Mouse (Mus musculus) forebrain, embryonic 11.5 days (tissue): ENCODE data around the gene Pdzd2. TPM values are rescaled to one million over a fixed set of nuclear protein-coding genes. Genes with fewer than 3 reads are reported as not detected.

Source experiments
- ATAC-seq: fragments of 200-750 bp; cut with Nextera tagmentation; replicated peaks from 2 replicates; pipeline ENCODE4 v1.8.0; 2017; ENCODE audit warnings: moderate TSS enrichment; ENCODE audit not compliant: low FRiP score
- DNase-seq: peaks from one replicate; pipeline ENCODE4 v3.0.0-alpha.2; 2017; ENCODE audit warnings: low spot score
- H3K27ac ChIP-seq: fragments of 300-500 bp; sonication (generic); 2 replicates; pipeline ENCODE4 v1.5.1; 2014; ENCODE audit warnings: low read depth, low read length
- H3K27me3 ChIP-seq: fragments of 300-500 bp; sonication (generic); 2 replicates; pipeline ENCODE4 v1.6.1; 2014; ENCODE audit warnings: mild to moderate bottlenecking, low read length, mixed read lengths; ENCODE audit not compliant: control insufficient read depth, insufficient read depth
- H3K36me3 ChIP-seq: fragments of 300-500 bp; sonication (generic); 2 replicates; pipeline ENCODE4 v1.6.1; 2014; ENCODE audit warnings: mild to moderate bottlenecking, low read length, moderate library complexity, mixed read lengths; ENCODE audit not compliant: control insufficient read depth, insufficient read depth
- H3K4me1 ChIP-seq: fragments of 300-500 bp; sonication (generic); replicated peaks from 2 replicates; pipeline ENCODE4 v1.6.1; 2014; ENCODE audit warnings: low read length, mixed read lengths; ENCODE audit not compliant: control insufficient read depth, insufficient read depth
- H3K4me2 ChIP-seq: fragments of 300-500 bp; sonication (generic); 2 replicates; pipeline ENCODE4 v1.6.1; 2014; ENCODE audit warnings: low read depth, mild to moderate bottlenecking, low read length, moderate library complexity, mixed read lengths; ENCODE audit not compliant: severe bottlenecking
- H3K4me3 ChIP-seq: fragments of 300-500 bp; sonication (generic); 2 replicates; pipeline ENCODE4 v1.5.1; 2014; ENCODE audit warnings: low read depth, low read length
- H3K9ac ChIP-seq: fragments of 300-500 bp; sonication (generic); 2 replicates; pipeline ENCODE4 v1.6.1; 2014; ENCODE audit warnings: low read length
- H3K9me3 ChIP-seq: fragments of 300-500 bp; sonication (generic); 2 replicates; pipeline ENCODE4 v1.6.1; 2016; ENCODE audit warnings: low read length, mixed read lengths; ENCODE audit not compliant: control insufficient read depth
- WGBS: fragments of 180-500 bp; shearing (Covaris S2); extraction: QIAGEN DNeasy Blood & Tissue Kit; methylation state at CpG from one replicate; pipeline ENCODE4 v1.1.7; 2014; 5-methylcytosine and 5-hydroxymethylcytosine counted together
- polyA plus RNA-seq: library from polyadenylated mRNA; unstranded; fragments of >200 nt; fragmentation: Nextera tagmentation; extraction: Ambion mirVana; gene quantifications from 2 replicates; pipeline ENCODE4 v1.2.1, GENCODE M21; 2014

Gene Pdzd2
- polyA plus RNA-seq, 1 experiment from 2014 or later, result 6.0 TPM

GRCm38 (mm10) chr15:12419446-12419845 lies 320.3 kb downstream of the Pdzd2 start:
- H3K4me2 ChIP-seq, result no peak overlapping the region
- DNase-seq (no peak), ATAC-seq (no peak)
- no peak overlapping the region for H3K4me3 ChIP-seq
- H3K9ac ChIP-seq, result no peak overlapping the region
- no peaks in the 10 kb centered on the region for H3K27me3 ChIP-seq
- H3K4me1 ChIP-seq, result no peaks in the 10 kb centered on the region
- 82% methylated on average over 7 of the region's 7 CpGs for WGBS
- no peaks in the 10 kb centered on the region for H3K9me3 ChIP-seq
- H3K36me3 ChIP-seq, result no peaks in the 10 kb centered on the region
- H3K27ac ChIP-seq, result no peak overlapping the region

DNA sequence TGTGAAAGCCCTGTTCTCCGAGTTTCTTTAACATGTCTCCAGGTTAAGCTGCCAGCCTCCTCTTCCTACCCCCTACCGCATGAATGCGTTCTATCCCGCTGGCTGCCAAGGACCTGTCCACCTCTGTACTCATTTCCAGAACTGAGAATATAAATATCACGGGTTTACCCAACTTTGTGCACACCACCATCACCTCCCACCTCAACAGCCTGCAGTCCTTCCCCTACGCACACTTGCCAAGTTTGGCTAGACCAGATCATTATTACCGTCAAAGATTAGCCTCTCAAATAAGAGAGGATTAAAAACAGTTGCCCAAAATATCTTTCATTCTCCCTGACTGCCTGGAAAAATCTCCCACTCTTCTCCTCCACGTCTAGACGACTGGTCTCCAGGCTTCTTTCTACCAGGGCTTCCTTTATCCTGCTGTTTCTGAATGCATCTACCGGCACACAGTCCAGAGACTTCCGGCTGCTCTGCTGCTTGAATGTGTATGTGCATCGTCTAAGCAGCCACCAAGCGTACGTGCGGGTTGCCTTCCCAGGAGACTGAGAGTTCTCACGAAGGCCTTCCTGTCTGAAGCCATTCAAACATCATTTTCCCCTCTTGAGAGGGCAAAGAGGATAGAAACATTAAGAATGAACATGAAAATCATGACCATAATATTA lies 324.1 kb downstream of the Pdzd2 start:
- Histone ChIP-seq H3K4me2 (no peak overlapping the region), H3K36me3 (no peaks in the 10 kb centered on the region), H3K9me3 (no peaks in the 10 kb centered on the region), H3K27ac (no peak overlapping the region), H3K4me3 (no peak overlapping the region), H3K4me1 (no peaks in the 10 kb centered on the region), H3K9ac (no peak overlapping the region), H3K27me3 (no peaks in the 10 kb centered on the region)
- DNase-seq, result no peak
- ATAC-seq, result no peak
- 89% methylated on average over 16 of the region's 16 CpGs for WGBS

GRCm38 (mm10) chr15:12414696-12415095 lies 325.0 kb downstream of the Pdzd2 start:
- Histone ChIP-seq H3K4me2 (no peak overlapping the region), H3K27ac (no peak overlapping the region), H3K36me3 (no peaks in the 10 kb centered on the region), H3K27me3 (no peaks in the 10 kb centered on the region), H3K4me3 (no peak overlapping the region), H3K9ac (no peak overlapping the region), H3K4me1 (no peaks in the 10 kb centered on the region), H3K9me3 (no peaks in the 10 kb centered on the region)
- ATAC-seq (no peak), DNase-seq (no peak)
- 86% methylated on average over 6 of the region's 6 CpGs for WGBS

DNA sequence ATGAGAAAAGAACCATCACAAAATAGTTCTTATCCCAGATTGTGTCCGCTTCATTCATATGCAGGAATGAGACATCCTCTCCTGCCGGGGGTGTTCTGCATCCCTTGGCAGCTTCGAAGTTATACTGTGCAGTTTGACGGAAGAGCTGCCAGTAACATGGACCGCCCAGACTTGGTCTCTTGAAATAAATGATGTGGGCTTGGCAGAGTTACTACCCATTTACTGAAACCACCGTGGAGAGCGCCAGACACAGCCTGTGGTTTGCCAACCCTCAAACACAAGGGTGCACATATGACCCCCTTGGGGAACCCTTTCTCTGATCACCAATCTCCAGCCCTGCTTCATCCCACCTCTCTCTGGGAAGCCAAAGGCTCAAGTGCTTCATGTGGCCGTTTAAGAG lies 331.5 kb downstream of the Pdzd2 start:
- DNase-seq (no peak), ATAC-seq (no peak)
- Histone ChIP-seq H3K36me3 (no peaks in the 10 kb centered on the region), H3K4me2 (no peak overlapping the region), H3K27me3 (no peaks in the 10 kb centered on the region), H3K9ac (no peak overlapping the region), H3K9me3 (no peaks in the 10 kb centered on the region), H3K4me3 (no peak overlapping the region), H3K27ac (no peak overlapping the region), H3K4me1 (no peaks in the 10 kb centered on the region)
- 91% methylated on average over 8 of the region's 8 CpGs for WGBS

- no peaks in the 10 kb centered on the region for H3K36me3 ChIP-seq
- H3K4me1 ChIP-seq, result no peaks in the 10 kb centered on the region
- no peak overlapping the region for H3K4me2 ChIP-seq
- no peak for ATAC-seq
- no peak overlapping the region for H3K9ac ChIP-seq
- no peaks in the 10 kb centered on the region for H3K9me3 ChIP-seq
- no peak for DNase-seq
- H3K4me3 ChIP-seq, result no peak overlapping the region
- H3K27ac ChIP-seq, result no peak overlapping the region
- 93% methylated on average over 5 of the region's 5 CpGs for WGBS
- H3K27me3 ChIP-seq, result no peaks in the 10 kb centered on the region
Measured at GRCm38 (mm10) chr15:12405592-12405991, 334.1 kb downstream of the Pdzd2 start.

GRCm38 (mm10) chr15:12397032-12397431 lies 342.7 kb downstream of the Pdzd2 start:
- Histone ChIP-seq H3K9ac (no peak overlapping the region), H3K9me3 (no peaks in the 10 kb centered on the region), H3K36me3 (no peaks in the 10 kb centered on the region), H3K4me1 (no peaks in the 10 kb centered on the region), H3K27ac (no peak overlapping the region), H3K4me2 (no peak overlapping the region), H3K4me3 (no peak overlapping the region), H3K27me3 (no peaks in the 10 kb centered on the region)
- ATAC-seq, result no peak
- no peak for DNase-seq
- 84% methylated on average over 6 of the region's 6 CpGs for WGBS

DNA sequence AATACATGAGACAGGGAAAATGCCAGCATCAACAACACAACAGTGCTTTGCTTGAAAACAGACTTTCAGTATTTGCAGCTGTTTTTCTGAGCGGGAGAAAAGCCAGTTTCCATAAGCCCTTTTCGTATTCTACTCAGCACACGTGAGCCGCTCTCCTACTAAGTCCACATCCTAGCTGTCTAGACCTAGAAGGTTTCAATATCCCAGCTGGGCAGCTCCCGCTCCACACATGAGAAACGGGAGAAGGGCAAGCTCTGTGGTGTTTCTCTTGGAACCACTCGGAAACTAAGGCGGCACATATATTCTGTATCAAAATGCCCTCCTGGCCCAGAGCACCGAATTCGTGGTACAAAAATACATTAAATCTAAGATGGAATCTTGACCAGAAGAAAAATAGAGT lies 345.0 kb downstream of the Pdzd2 start:
- no peaks in the 10 kb centered on the region for H3K27me3 ChIP-seq
- no peaks in the 10 kb centered on the region for H3K4me1 ChIP-seq
- ATAC-seq (no peak), DNase-seq (no peak)
- no peak overlapping the region for H3K9ac ChIP-seq
- H3K4me3 ChIP-seq, result no peak overlapping the region
- 95% methylated on average over 10 of the region's 10 CpGs for WGBS
- H3K27ac ChIP-seq, result no peak overlapping the region
- no peaks in the 10 kb centered on the region for H3K36me3 ChIP-seq
- no peak overlapping the region for H3K4me2 ChIP-seq
- H3K9me3 ChIP-seq, result no peaks in the 10 kb centered on the region

DNA sequence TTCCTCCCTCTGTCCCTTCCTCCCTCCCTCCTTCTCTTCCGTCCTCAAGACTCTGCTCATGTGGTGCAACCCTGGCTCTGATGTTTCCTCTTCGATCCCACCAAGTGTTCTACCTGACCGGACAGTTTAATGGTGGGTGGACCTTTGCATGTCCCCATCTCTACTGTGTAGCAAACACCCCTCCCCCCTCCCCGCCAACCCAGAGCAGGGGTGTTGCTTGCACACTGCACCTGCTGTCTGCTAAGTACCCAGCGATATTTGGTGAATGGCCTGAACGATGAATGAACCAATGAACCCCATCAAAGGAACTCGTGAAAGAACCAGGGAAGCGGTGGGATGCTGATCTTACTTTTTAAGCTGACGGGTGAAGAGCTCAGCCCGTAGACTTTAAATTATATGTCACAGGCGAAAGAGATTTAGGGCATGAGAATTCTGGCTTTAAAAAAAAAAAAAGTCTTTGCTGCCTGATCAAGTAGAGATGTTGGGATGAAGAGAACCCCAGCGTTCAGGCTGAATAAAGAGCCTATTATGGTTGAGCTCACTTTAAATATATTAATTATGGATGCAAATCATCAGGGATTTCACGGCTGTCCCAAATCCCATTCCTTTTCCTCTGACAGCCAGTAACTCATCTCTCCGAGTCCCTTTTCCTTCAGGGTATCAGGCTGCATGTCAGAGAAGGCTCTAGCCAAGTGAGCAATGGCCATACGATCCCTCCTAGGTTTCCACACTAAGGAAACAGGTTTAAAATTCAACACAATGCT lies 350.8 kb downstream of the Pdzd2 start:
- no peak; the same call in 1 of the 2 replicates for ATAC-seq
- DNase-seq, result no peak
- Histone ChIP-seq H3K4me2 (no peak overlapping the region), H3K9me3 (no peaks in the 10 kb centered on the region), H3K27me3 (no peaks in the 10 kb centered on the region), H3K4me3 (no peak overlapping the region), H3K9ac (no peak overlapping the region), H3K4me1 (no peaks in the 10 kb centered on the region), H3K36me3 (no peaks in the 10 kb centered on the region), H3K27ac (no peak overlapping the region)
- WGBS, result 65% methylated on average over 15 of the region's 15 CpGs

- Histone ChIP-seq H3K27ac (no peak overlapping the region), H3K36me3 (no peaks in the 10 kb centered on the region), H3K9ac (no peak overlapping the region), H3K27me3 (no peaks in the 10 kb centered on the region), H3K4me2 (no peak overlapping the region), H3K9me3 (no peaks in the 10 kb centered on the region), H3K4me1 (no peaks in the 10 kb centered on the region), H3K4me3 (no peak overlapping the region)
- ATAC-seq (no peak), DNase-seq (no peak)
- WGBS, result 91% methylated on average over 13 of the region's 13 CpGs
Measured at GRCm38 (mm10) chr15:12384679-12385078, 355.0 kb downstream of the Pdzd2 start.
